Mouse (Mus musculus) limb, embryonic 10.5 days (tissue): ENCODE results near the gene Paxip1. TPM values are rescaled to one million over a fixed set of nuclear protein-coding genes. Genes with fewer than 3 reads are reported as not detected.

ENCODE experiments used
- DNase-seq: peaks from one replicate; pipeline ENCODE4 v3.0.0-alpha.2; 2017; ENCODE audit warnings: low spot score
- H3K27ac ChIP-seq: fragments of 300-500 bp; sonication (generic); 2 replicates; pipeline ENCODE4 v1.5.1; 2016; ENCODE audit warnings: mild to moderate bottlenecking
- H3K27me3 ChIP-seq: fragments of 300-500 bp; sonication (generic); 2 replicates; pipeline ENCODE4 v1.6.1; 2016; ENCODE audit warnings: low read depth, mild to moderate bottlenecking; ENCODE audit not compliant: poor library complexity, severe bottlenecking
- H3K36me3 ChIP-seq: fragments of 300-500 bp; sonication (generic); 2 replicates; pipeline ENCODE4 v1.6.1; 2016; ENCODE audit warnings: mild to moderate bottlenecking, moderate library complexity
- H3K4me1 ChIP-seq: fragments of 300-500 bp; sonication (generic); 2 replicates; pipeline ENCODE4 v1.6.1; 2016
- H3K4me3 ChIP-seq: fragments of 300-500 bp; sonication (generic); 2 replicates; pipeline ENCODE4 v1.5.1; 2016; ENCODE audit warnings: mild to moderate bottlenecking, moderate library complexity
- H3K9me3 ChIP-seq: fragments of 300-500 bp; sonication (generic); replicated peaks from 2 replicates; pipeline ENCODE4 v1.6.1; 2016; ENCODE audit warnings: mild to moderate bottlenecking
- WGBS: fragments of 180-500 bp; shearing (Covaris S2); methylation state at CpG from one replicate; pipeline ENCODE4 v1.1.7; 2016; 5-methylcytosine and 5-hydroxymethylcytosine counted together
- polyA plus RNA-seq: library from polyadenylated mRNA; unstranded; fragments of >200 nt; fragmentation: Nextera tagmentation; extraction: Ambion mirVana; gene quantifications from 2 replicates; pipeline ENCODE4 v1.2.1, GENCODE M21; 2016

The Paxip1 gene
- polyA plus RNA-seq, 1 experiment from 2014 or later, result 60.0 TPM

DNA sequence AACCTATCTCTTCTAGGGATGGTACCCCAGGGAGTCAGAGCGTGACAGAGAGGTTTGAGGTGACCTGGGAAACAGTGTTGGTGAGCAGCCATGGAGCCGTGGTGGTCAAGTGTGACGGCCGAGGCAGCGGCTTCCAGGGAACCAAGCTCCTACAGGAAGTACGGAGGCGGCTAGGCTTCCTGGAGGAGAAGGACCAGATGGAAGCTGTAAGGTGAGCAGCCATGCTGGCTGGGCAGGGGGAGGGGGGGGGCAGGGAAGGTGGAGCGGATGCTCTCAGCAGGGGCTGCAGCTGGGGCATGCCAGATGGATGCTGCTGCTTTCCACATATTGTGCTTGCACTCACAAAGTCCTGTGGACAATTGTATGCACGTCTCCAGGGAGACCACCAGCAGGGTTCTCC, 77.1 kb downstream of the Paxip1 start:
- H3K27me3 ChIP-seq, result no peaks in the 10 kb centered on the region
- 66% methylated on average over 9 of the region's 9 CpGs for WGBS
- DNase-seq, result peak; percentile 40
- peak overlapping the region; percentile 53 for H3K27ac ChIP-seq
- H3K4me3 ChIP-seq, result no peak overlapping the region
- no peaks in the 10 kb centered on the region for H3K36me3 ChIP-seq
- H3K9me3 ChIP-seq, result no peaks in the 10 kb centered on the region
- H3K4me1 ChIP-seq, result peaks cover 8% of the 10 kb centered on the region

DNA sequence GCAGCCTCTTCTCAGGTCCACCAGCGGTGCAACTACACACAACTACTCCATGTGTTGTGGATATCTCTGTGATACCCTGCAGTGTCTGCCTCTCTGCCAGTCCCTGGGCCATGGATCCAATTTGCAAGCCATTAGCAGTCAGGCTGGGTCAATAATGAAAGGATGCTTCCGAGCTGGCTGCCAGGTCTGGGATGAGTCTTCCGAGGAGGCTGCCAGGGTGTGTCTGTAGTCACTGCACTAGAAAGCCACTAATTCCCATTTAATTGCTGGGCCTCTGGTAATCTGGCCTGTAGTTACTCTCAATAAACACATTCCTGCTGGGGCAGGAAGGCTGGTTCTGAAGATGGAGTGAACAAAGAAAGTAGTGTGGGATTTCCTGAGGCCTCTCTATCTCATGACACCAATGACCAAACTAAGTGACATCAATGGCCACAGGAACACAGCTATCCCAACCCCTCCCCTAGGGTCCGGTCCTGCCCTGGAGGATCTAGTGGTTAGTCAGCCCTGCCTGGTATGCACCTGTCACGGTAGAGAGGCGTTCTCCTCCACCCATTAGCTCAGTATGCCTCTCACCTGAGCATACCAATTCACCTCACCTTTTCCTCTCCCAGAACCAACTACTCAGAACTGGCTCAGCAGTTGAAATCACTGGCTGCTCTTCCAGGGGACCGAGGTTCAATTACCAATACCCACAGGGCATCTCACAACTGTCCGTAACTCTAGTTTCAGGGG, 79.9 kb downstream of the Paxip1 start:
- Histone ChIP-seq H3K9me3 (no peaks in the 10 kb centered on the region), H3K27ac (no peak overlapping the region), H3K27me3 (no peaks in the 10 kb centered on the region), H3K36me3 (no peaks in the 10 kb centered on the region), H3K4me3 (no peak overlapping the region), H3K4me1 (peaks cover 12% of the 10 kb centered on the region)
- no peak for DNase-seq
- WGBS, result 67% methylated on average over 8 of the region's 8 CpGs

DNA sequence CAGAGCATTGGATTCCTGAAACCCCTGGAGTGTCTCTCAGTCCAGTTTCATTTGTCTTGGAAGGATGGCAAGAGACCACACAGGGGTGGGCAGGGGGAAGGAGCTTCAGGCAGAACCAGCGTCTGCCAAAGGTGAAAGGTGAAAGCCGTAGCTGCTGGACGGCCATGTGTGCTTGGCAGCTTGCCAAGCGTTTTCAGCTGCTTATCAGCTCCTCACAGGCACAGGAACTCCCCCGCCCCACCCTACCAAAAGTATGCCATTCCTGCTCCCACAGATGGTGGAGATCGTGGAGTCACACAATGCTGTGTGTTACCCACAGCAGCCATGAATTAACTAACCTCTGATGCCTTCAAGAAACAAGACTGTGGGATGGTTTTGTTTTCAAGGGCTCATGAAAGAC, 83.3 kb downstream of the Paxip1 start:
- WGBS, result 55% methylated on average over 6 of the region's 6 CpGs
- peaks cover 8% of the 10 kb centered on the region for H3K4me1 ChIP-seq
- peak; percentile 32 for DNase-seq
- H3K27ac ChIP-seq, result no peak overlapping the region
- H3K27me3 ChIP-seq, result no peaks in the 10 kb centered on the region
- H3K4me3 ChIP-seq, result no peak overlapping the region
- H3K9me3 ChIP-seq, result no peaks in the 10 kb centered on the region
- H3K36me3 ChIP-seq, result no peaks in the 10 kb centered on the region

DNA sequence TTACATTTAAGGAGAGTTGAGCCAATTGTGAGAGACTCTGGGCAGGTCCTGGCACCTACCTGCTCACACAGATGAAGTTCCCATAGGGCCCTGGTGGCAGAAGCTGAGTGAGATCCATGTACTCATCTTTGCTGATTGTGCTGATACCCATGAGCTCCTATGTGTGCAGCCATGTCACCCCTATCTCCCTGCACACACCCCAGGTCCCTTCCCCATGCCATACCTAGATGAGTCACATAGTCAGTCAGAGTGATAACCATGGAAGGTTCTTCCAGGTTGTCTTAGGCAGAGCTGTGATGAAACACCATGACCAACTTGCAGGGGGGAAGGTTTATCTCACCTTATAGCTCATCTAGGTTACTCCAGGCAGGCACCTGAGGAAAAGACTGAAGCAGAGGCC, 84.2 kb downstream of the Paxip1 start:
- H3K4me3 ChIP-seq, result no peak overlapping the region
- DNase-seq, result no peak
- no peak overlapping the region for H3K27ac ChIP-seq
- H3K4me1 ChIP-seq, result peaks cover 8% of the 10 kb centered on the region
- no peaks in the 10 kb centered on the region for H3K36me3 ChIP-seq
- H3K27me3 ChIP-seq, result no peaks in the 10 kb centered on the region
- no peaks in the 10 kb centered on the region for H3K9me3 ChIP-seq

DNA sequence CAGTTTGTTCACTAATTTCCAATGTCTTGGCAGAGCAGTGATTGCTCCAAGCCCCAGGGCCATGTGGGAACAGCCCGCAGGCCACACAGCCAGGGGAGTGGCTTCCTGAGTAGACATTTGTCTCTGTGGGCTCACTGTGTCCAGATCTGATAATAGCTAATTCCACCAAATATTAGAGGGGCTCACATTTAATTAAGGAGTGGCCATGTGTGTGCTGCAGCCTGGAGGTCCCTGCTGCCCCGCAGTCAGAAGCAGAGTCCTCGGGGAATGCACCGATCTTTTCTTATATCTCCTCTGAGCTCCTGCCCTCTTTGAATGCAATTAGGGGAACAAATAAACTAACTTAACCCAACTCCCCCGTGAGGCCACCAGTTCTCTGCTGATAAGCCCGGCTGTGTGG, 84.9 kb downstream of the Paxip1 start:
- WGBS, result 84% methylated on average over 6 of the region's 6 CpGs
- no peaks in the 10 kb centered on the region for H3K27me3 ChIP-seq
- DNase-seq, result no peak
- no peaks in the 10 kb centered on the region for H3K9me3 ChIP-seq
- no peak overlapping the region for H3K4me3 ChIP-seq
- peaks cover 8% of the 10 kb centered on the region for H3K4me1 ChIP-seq
- no peaks in the 10 kb centered on the region for H3K36me3 ChIP-seq
- H3K27ac ChIP-seq, result no peak overlapping the region

DNA sequence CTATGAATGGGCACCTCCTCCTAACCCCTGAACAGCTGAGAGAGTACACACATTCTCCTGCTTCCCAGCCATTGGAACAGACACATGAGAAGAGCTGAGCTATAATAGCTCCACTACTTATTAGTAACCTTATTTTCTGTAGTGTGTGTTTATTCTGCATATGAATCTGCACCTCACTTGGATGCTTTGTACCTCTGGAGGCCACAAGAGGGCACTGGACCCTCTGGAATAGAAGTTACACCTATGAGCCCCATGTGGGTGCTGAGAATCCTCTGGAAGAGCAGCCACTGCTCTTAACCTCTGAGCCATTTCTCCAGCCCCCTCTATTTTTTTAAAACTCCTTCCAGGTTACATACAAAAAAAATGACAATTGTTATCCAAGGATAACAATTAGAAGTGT, 86.5 kb downstream of the Paxip1 start:
- Histone ChIP-seq H3K36me3 (no peaks in the 10 kb centered on the region), H3K9me3 (no peaks in the 10 kb centered on the region), H3K27ac (no peak overlapping the region), H3K4me3 (no peak overlapping the region), H3K4me1 (peaks cover 8% of the 10 kb centered on the region), H3K27me3 (no peaks in the 10 kb centered on the region)
- DNase-seq, result no peak

DNA sequence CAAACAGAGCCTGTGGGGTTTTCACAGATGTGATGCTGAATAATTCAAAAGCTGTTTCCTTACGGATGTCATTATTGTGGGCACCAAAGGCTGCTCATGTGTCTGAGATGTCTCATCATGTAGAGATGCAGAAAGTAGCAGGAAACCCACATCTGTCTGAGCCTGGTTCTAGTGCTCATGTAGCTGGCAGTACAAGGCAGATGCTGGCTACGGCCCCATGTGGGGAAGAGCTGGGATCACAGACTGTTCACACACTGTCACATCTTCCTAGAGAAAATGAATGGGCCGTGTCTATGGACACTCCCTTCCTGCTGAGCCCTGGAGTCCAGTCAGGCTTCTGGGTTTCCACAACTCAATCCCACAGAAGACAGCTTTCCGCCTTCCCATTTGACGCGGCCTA, 89.0 kb downstream of the Paxip1 start:
- Histone ChIP-seq H3K4me1 (peaks cover 3% of the 10 kb centered on the region; the same call in 1 of the 2 replicates), H3K4me3 (no peak overlapping the region), H3K27me3 (no peaks in the 10 kb centered on the region), H3K9me3 (no peaks in the 10 kb centered on the region; the same call in 1 of the 2 replicates), H3K36me3 (no peaks in the 10 kb centered on the region), H3K27ac (no peak overlapping the region)
- WGBS, result 88% methylated on average over 6 of the region's 6 CpGs
- no peak for DNase-seq

Other genes starting within 250 kb of the Paxip1 start
- not detected in 2 replicates for gene Htr5a, start 50.5 kb upstream of the Paxip1 start, polyA plus RNA-seq